Mouse (Mus musculus) E14TG2a.4 (cell line): ENCODE results near the gene Paox.

Experiments
- CTCF ChIP-seq: conservative IDR thresholded peaks from 2 replicates; pipeline ENCODE4 v1.5.1; 2014; ENCODE audit warnings: low read length
- NANOG ChIP-seq: IDR thresholded peaks from 2 replicates; pipeline ENCODE4 v1.6.1; 2014; ENCODE audit warnings: borderline replicate concordance, low read length, mixed read lengths

- TF ChIP-seq CTCF, result no peak
- TF ChIP-seq NANOG, result no peak
These were observed 65.1 kb downstream of the Paox start for GRCm38 (mm10) chr7:140180692-140181091.
